Mouse (Mus musculus): Measurements from ENCODE around the gene Prr11. TPM values are rescaled to one million over a fixed set of nuclear protein-coding genes. Genes with fewer than 3 reads are reported as not detected.
"Not testable (repeated sequence)": the region's sequence is repeated elsewhere in the genome, so short reads cannot be mapped to it uniquely, and the experiment has no call there.

Gene Prr11
- polyA plus RNA-seq, 1 experiment = 0.44 TPM

GRCm38 (mm10) chr11:87073866-87074440 lies 34.6 kb downstream of the Prr11 start, which contains the start of gene Gdpd1:
TSS of gene Gdpd1 (minus strand) at chr11:87074062.
- Histone ChIP-seq H3K4me3 (replicated peaks; ENCODE audit: insufficient read depth, low read depth, low read length) (peak within 1 kb of the TSS; percentile 84), H3K27ac (ENCODE audit: insufficient read depth, low read length) (peak within 1 kb of the TSS; percentile 73), H3K4me1 (ENCODE audit: control insufficient read depth, insufficient read depth, low read length) (peaks cover 7% of the 10 kb centered on the region; the same call in 1 of the 2 replicates), H3K27me3 (ENCODE audit: control insufficient read depth, insufficient read depth, low read length) (no peaks in the 10 kb centered on the region)
- under 1% methylated on average over 43 of the region's 43 CpGs for WGBS
- peak; percentile 91 for DNase-seq
- TF ChIP-seq POLR2A (IDR thresholded peaks at IDR 0.05; ENCODE audit: borderline replicate concordance, insufficient read depth, low read length) (peak; percentile 94), CTCF (IDR thresholded peaks at IDR 0.05; ENCODE audit: borderline replicate concordance, insufficient read depth, low read depth, low read length) (no peak; the same call in 1 of the 2 replicates)

GRCm38 (mm10) chr11:87073343-87073865 lies 35.1 kb downstream of the Prr11 start:
- peak overlapping the region; percentile 73 for H3K27ac ChIP-seq (ENCODE audit: insufficient read depth, low read length)
- under 1% methylated on average over 24 of the region's 24 CpGs for WGBS
- TF ChIP-seq CTCF (IDR thresholded peaks at IDR 0.05; ENCODE audit: borderline replicate concordance, insufficient read depth, low read depth, low read length) = peak; percentile 41; the same call in 1 of the 2 replicates
- TF ChIP-seq POLR2A (IDR thresholded peaks at IDR 0.05; ENCODE audit: borderline replicate concordance, insufficient read depth, low read length) = no peak
- peak; percentile 81 for DNase-seq
- H3K4me3 ChIP-seq (replicated peaks; ENCODE audit: insufficient read depth, low read depth, low read length) = peak overlapping the region; percentile 84
- peaks cover 7% of the 10 kb centered on the region; the same call in 1 of the 2 replicates for H3K4me1 ChIP-seq (ENCODE audit: control insufficient read depth, insufficient read depth, low read length)
- H3K27me3 ChIP-seq (ENCODE audit: control insufficient read depth, insufficient read depth, low read length) = no peaks in the 10 kb centered on the region

GRCm38 (mm10) chr11:87062087-87062486 lies 46.4 kb downstream of the Prr11 start:
- WGBS = 87% methylated on average over 3 of the region's 3 CpGs
- Histone ChIP-seq H3K27me3 (ENCODE audit: control insufficient read depth, insufficient read depth, low read length) (no peaks in the 10 kb centered on the region), H3K4me1 (ENCODE audit: control insufficient read depth, insufficient read depth, low read length) (no peaks in the 10 kb centered on the region), H3K27ac (ENCODE audit: insufficient read depth, low read length) (no peak overlapping the region), H3K4me3 (replicated peaks; ENCODE audit: insufficient read depth, low read depth, low read length) (no peak overlapping the region)
- DNase-seq = no peak
- TF ChIP-seq CTCF (IDR thresholded peaks at IDR 0.05; ENCODE audit: borderline replicate concordance, insufficient read depth, low read depth, low read length) (no peak), POLR2A (IDR thresholded peaks at IDR 0.05; ENCODE audit: borderline replicate concordance, insufficient read depth, low read length) (no peak)

- H3K4me1 ChIP-seq (ENCODE audit: control insufficient read depth, insufficient read depth, low read length) = no peaks in the 10 kb centered on the region
- no peak for TF ChIP-seq POLR2A (IDR thresholded peaks at IDR 0.05; ENCODE audit: borderline replicate concordance, insufficient read depth, low read length)
- TF ChIP-seq CTCF (IDR thresholded peaks at IDR 0.05; ENCODE audit: borderline replicate concordance, insufficient read depth, low read depth, low read length) = no peak
- no peaks in the 10 kb centered on the region for H3K27me3 ChIP-seq (ENCODE audit: control insufficient read depth, insufficient read depth, low read length)
- H3K4me3 ChIP-seq (replicated peaks; ENCODE audit: insufficient read depth, low read depth, low read length) = no peak overlapping the region
- no peak for DNase-seq
- H3K27ac ChIP-seq (ENCODE audit: insufficient read depth, low read length) = no peak overlapping the region
- 100% methylated on average over 2 of the region's 2 CpGs for WGBS
These were observed 48.1 kb downstream of the Prr11 start for GRCm38 (mm10) chr11:87060410-87060809.

- TF ChIP-seq CTCF (IDR thresholded peaks at IDR 0.05; ENCODE audit: borderline replicate concordance, insufficient read depth, low read depth, low read length) = no peak
- no peak for TF ChIP-seq POLR2A (IDR thresholded peaks at IDR 0.05; ENCODE audit: borderline replicate concordance, insufficient read depth, low read length)
- Histone ChIP-seq H3K27me3 (ENCODE audit: control insufficient read depth, insufficient read depth, low read length) (no peaks in the 10 kb centered on the region), H3K27ac (ENCODE audit: insufficient read depth, low read length) (no peak overlapping the region), H3K4me3 (replicated peaks; ENCODE audit: insufficient read depth, low read depth, low read length) (no peak overlapping the region), H3K4me1 (ENCODE audit: control insufficient read depth, insufficient read depth, low read length) (no peaks in the 10 kb centered on the region)
- 91% methylated on average over 6 of the region's 6 CpGs for WGBS
- DNase-seq = no peak
These were observed 52.2 kb downstream of the Prr11 start for GRCm38 (mm10) chr11:87056286-87056685.

GRCm38 (mm10) chr11:87048900-87049299 lies 59.6 kb downstream of the Prr11 start:
- WGBS = 91% methylated on average over 7 of the region's 7 CpGs
- not testable (repeated sequence) for DNase-seq; H3K27me3 ChIP-seq (ENCODE audit: control insufficient read depth, insufficient read depth, low read length); H3K4me3 ChIP-seq (replicated peaks; ENCODE audit: insufficient read depth, low read depth, low read length); H3K4me1 ChIP-seq (ENCODE audit: control insufficient read depth, insufficient read depth, low read length); H3K27ac ChIP-seq (ENCODE audit: insufficient read depth, low read length)

- Histone ChIP-seq H3K27me3 (ENCODE audit: control insufficient read depth, insufficient read depth, low read length) (no peaks in the 10 kb centered on the region), H3K4me3 (replicated peaks; ENCODE audit: insufficient read depth, low read depth, low read length) (no peak overlapping the region), H3K27ac (ENCODE audit: insufficient read depth, low read length) (no peak overlapping the region), H3K4me1 (ENCODE audit: control insufficient read depth, insufficient read depth, low read length) (no peaks in the 10 kb centered on the region)
- TF ChIP-seq POLR2A (IDR thresholded peaks at IDR 0.05; ENCODE audit: borderline replicate concordance, insufficient read depth, low read length) (no peak), CTCF (IDR thresholded peaks at IDR 0.05; ENCODE audit: borderline replicate concordance, insufficient read depth, low read depth, low read length) (no peak)
- no peak for DNase-seq
- 93% methylated on average over 5 of the region's 5 CpGs for WGBS
These were observed 61.5 kb downstream of the Prr11 start for GRCm38 (mm10) chr11:87046968-87047367.

- TF ChIP-seq CTCF (IDR thresholded peaks at IDR 0.05; ENCODE audit: borderline replicate concordance, insufficient read depth, low read depth, low read length) = no peak
- TF ChIP-seq POLR2A (IDR thresholded peaks at IDR 0.05; ENCODE audit: borderline replicate concordance, insufficient read depth, low read length) = no peak
- 91% methylated on average over 3 of the region's 3 CpGs for WGBS
- Histone ChIP-seq H3K27ac (ENCODE audit: insufficient read depth, low read length) (no peak overlapping the region), H3K4me3 (replicated peaks; ENCODE audit: insufficient read depth, low read depth, low read length) (no peak overlapping the region), H3K4me1 (ENCODE audit: control insufficient read depth, insufficient read depth, low read length) (no peaks in the 10 kb centered on the region), H3K27me3 (ENCODE audit: control insufficient read depth, insufficient read depth, low read length) (no peaks in the 10 kb centered on the region)
- no peak for DNase-seq
These were observed 65.5 kb downstream of the Prr11 start for GRCm38 (mm10) chr11:87043052-87043451.

All from cerebellum, adult 2 months (tissue).